Mouse (Mus musculus): ENCODE results near the gene Gatd1.
A peak's percentile ranks its signal among the peaks of the same experiment; 100 is the strongest.

DNA sequence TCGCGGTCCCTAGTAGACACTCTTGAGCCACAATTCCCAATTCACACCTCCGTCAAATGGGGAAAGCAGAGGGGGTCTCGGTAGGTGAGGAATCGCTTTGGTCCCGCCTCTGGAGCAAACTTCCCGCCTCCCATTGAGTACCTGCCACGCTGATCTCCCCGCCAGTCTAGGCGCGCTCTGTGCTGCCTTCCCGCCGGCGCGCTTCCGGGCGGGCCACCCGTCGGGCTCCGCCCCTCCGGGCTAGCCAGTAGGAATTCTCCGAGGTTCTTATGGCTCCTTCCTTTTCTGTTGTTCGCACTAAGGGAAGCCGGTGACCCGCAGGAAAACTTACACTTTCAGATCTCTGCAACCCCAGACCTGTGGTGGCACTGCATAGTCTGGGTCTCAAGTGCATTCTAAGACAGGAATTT is 29.9 kb upstream of the Gatd1 start, which contains the start of gene Pidd1:
- TF ChIP-seq POLR2A (IDR thresholded peaks at IDR 0.05; ENCODE audit: borderline replicate concordance, control insufficient read depth, low read depth, low read length): peak; percentile 73; the same call in 1 of the 2 replicates
- no peak for TF ChIP-seq CTCF (IDR thresholded peaks at IDR 0.05; ENCODE audit: control insufficient read depth, insufficient read depth, low read length)

All from bone marrow, adult 2 months (tissue).